Mouse (Mus musculus): ENCODE results near the gene Atad2b. TPM values are rescaled to one million over a fixed set of nuclear protein-coding genes. Genes with fewer than 3 reads are reported as not detected.

The Atad2b gene
- total and polyA plus RNA-seq, 3 experiments = 6.9 to 10.3 (median 7.3) TPM

DNA sequence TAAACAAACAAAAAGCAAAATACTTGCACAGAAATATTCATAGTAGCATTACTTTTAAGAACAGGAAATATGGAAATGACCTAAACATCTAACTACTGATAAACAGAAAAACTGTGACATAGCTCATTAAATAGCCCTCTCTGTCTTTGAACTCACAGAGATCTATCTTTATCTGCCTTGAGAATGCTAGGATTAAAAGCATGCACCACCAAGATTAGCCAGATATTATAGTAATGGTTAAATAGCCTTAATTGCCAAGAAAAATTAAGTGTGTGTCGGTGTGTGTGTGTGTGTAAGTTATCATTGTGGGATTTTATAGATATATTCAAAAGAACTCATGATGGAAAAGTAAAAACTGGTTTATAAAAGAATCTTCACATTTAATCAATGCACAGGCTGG, 27.3 kb upstream of the Atad2b start:
- no peak overlapping the region for H3K9ac ChIP-seq (ENCODE audit: insufficient read depth, low read depth)
- H3K4me1 ChIP-seq (ENCODE audit: control insufficient read depth in 1 of 2, insufficient read depth in 2 of 2) = no peaks in the 10 kb centered on the region; a peak in 1 of 4 replicates
- TF ChIP-seq JUN (IDR thresholded peaks at IDR 0.05; ENCODE audit: insufficient read depth, low read depth, low read length) = no peak
- TF ChIP-seq GABPA (IDR thresholded peaks at IDR 0.05; ENCODE audit: insufficient replicate concordance, low read depth, low read length) = no peak
- TF ChIP-seq IRF4 (IDR thresholded peaks at IDR 0.05; ENCODE audit: low read depth, low read length) = no peak
- TF ChIP-seq JUND (conservative IDR thresholded peaks at IDR 0.05; ENCODE audit: low read depth, low read length) = no peak
- TF ChIP-seq CTCF (conservative IDR thresholded peaks at IDR 0.05 in 1 of 2, IDR thresholded peaks at IDR 0.05 in 1 of 2; ENCODE audit: low read depth in 2 of 2, low read length in 2 of 2) = no peak
- TF ChIP-seq ZMIZ1 (IDR thresholded peaks at IDR 0.05; ENCODE audit: low read depth, low read length) = no peak
- no peak for TF ChIP-seq SMC3 (IDR thresholded peaks at IDR 0.05; ENCODE audit: low read depth, low read length)
- no peak for TF ChIP-seq MEF2A (IDR thresholded peaks at IDR 0.05; ENCODE audit: borderline replicate concordance, low read depth, low read length)
- no peak for TF ChIP-seq POLR2AphosphoS2 (IDR thresholded peaks at IDR 0.05; ENCODE audit: low read depth, low read length)
- TF ChIP-seq NRF1 (IDR thresholded peaks at IDR 0.05; ENCODE audit: low read depth, low read length) = no peak
- TF ChIP-seq PAX5 (IDR thresholded peaks at IDR 0.05; ENCODE audit: low read length) = no peak
- TF ChIP-seq E2F4 (IDR thresholded peaks at IDR 0.05; ENCODE audit: insufficient replicate concordance, low read depth, low read length) = no peak
- TF ChIP-seq MAX (IDR thresholded peaks at IDR 0.05; ENCODE audit: low read length) = no peak
- no peak for TF ChIP-seq ETS1 (conservative IDR thresholded peaks at IDR 0.05; ENCODE audit: low read depth, low read length)
- TF ChIP-seq HCFC1 (IDR thresholded peaks at IDR 0.05; ENCODE audit: low read depth, low read length) = no peak
- no peak for DNase-seq (ENCODE audit: extremely low read depth)
- in situ Hi-C loops (cut with MboI; ENCODE audit: low pct_ligation_motif_present, low pct_unique_long_range_greater_than_20kb, low sequenced_read_pairs) (no loop called here), dilution Hi-C loops (cut with MboI; ENCODE audit: extremely low pct_ligation_motif_present, extremely low pct_unique_long_range_greater_than_20kb, low sequenced_read_pairs) (no loop called here)
- H3K4me2 ChIP-seq (ENCODE audit: insufficient read depth, low read depth, poor library complexity, severe bottlenecking) = no peak overlapping the region
- H3K9me3 ChIP-seq (replicated peaks; ENCODE audit: low read length) = no peaks in the 10 kb centered on the region
- no peak overlapping the region for H3K27ac ChIP-seq (ENCODE audit: insufficient read depth, low read depth)
- H3K27me3 ChIP-seq (replicated peaks) = no peaks in the 10 kb centered on the region
- no peak overlapping the region for H3K4me3 ChIP-seq (replicated peaks in 1 of 3; ENCODE audit: low read depth in 2 of 3, low read length in 2 of 3, poor library complexity in 1 of 3)
- H3K79me2 ChIP-seq (replicated peaks; ENCODE audit: control insufficient read depth, extremely low read depth, insufficient read depth, poor library complexity, severe bottlenecking) = no peaks in the 10 kb centered on the region; the same call in 1 of the 2 replicates
- peaks cover 18 to 57% of the 10 kb centered on the region in 2 experiments for H3K36me3 ChIP-seq (replicated peaks in 1 of 2; ENCODE audit: control insufficient read depth in 1 of 2, insufficient read depth in 1 of 2, low read length in 1 of 2)

DNA sequence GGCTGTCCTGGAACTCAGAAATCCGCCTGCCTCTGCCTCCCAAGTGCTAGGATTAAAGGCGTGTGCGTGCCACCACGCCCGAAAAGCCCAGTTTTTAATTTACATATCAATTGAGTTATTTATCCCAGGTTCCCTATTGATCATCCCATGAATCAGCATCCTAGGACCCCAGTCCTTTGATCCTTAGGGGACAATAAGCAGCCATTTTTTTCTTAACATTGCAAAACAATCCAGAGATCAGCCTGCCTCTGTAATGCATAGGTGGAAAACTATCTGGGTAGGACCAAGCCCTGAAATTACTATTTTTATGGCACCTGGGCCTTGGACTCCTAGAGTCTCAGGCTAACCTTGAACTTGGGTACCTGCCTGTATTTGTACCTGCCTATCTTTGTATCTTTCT, 19.1 kb upstream of the Atad2b start:
- H3K36me3 ChIP-seq (replicated peaks in 1 of 2; ENCODE audit: control insufficient read depth in 1 of 2, insufficient read depth in 1 of 2, low read length in 1 of 2) = peaks cover 3 to 29% of the 10 kb centered on the region in 2 experiments
- H3K4me1 ChIP-seq (ENCODE audit: control insufficient read depth in 1 of 2, insufficient read depth in 2 of 2) = no peaks in the 10 kb centered on the region
- H3K9me3 ChIP-seq (replicated peaks; ENCODE audit: low read length) = no peaks in the 10 kb centered on the region
- H3K79me2 ChIP-seq (replicated peaks; ENCODE audit: control insufficient read depth, extremely low read depth, insufficient read depth, poor library complexity, severe bottlenecking) = no peaks in the 10 kb centered on the region; the same call in none of the 2 replicates
- in situ Hi-C loops (cut with MboI; ENCODE audit: low pct_ligation_motif_present, low pct_unique_long_range_greater_than_20kb, low sequenced_read_pairs) (no loop called here), dilution Hi-C loops (cut with MboI; ENCODE audit: extremely low pct_ligation_motif_present, extremely low pct_unique_long_range_greater_than_20kb, low sequenced_read_pairs) (no loop called here)
- no peak overlapping the region for H3K27ac ChIP-seq (ENCODE audit: insufficient read depth, low read depth)
- H3K4me3 ChIP-seq (replicated peaks in 1 of 3; ENCODE audit: low read depth in 2 of 3, low read length in 2 of 3, poor library complexity in 1 of 3) = no peak overlapping the region
- no peaks in the 10 kb centered on the region for H3K27me3 ChIP-seq (replicated peaks)
- H3K9ac ChIP-seq (ENCODE audit: insufficient read depth, low read depth) = no peak overlapping the region
- TF ChIP-seq USF1 (IDR thresholded peaks at IDR 0.05; ENCODE audit: low read depth, low read length) = no peak
- no peak for TF ChIP-seq TCF12 (IDR thresholded peaks at IDR 0.05; ENCODE audit: low read depth, low read length)
- DNase-seq (ENCODE audit: extremely low read depth) = no peak
- H3K4me2 ChIP-seq (ENCODE audit: insufficient read depth, low read depth, poor library complexity, severe bottlenecking) = no peak overlapping the region
